Mouse (Mus musculus) adrenal gland, adult 10 weeks (tissue): ENCODE measurements around the gene Smim5. TPM values are rescaled to one million over a fixed set of nuclear protein-coding genes. Genes with fewer than 3 reads are reported as not detected.

ENCODE experiments used
- polyA plus RNA-seq: library from polyadenylated mRNA; stranded (reverse); fragments of 350-450 nt; fragmentation: Illumina TruSeq; extraction: RNeasy Lipid Tissue Mini Kit (QIAGEN cat#74804); gene quantifications from one replicate; pipeline ENCODE4 v1.2.3, GENCODE M21; 2014; ENCODE audit warnings: low read depth, low replicate concordance

Gene Smim5
- not detected for polyA plus RNA-seq

GRCm38 (mm10) chr11:115899486-115900266 lies at the start of gene Smim5:
Gene Smim5, plus strand, starts transcription at chr11:115899966.

GRCm38 (mm10) chr11:115858354-115858753 lies 41.4 kb upstream of the Smim5 start, which contains the start of gene Myo15b:
Gene Myo15b, plus strand, starts transcription at chr11:115858406.

GRCm38 (mm10) chr11:115911632-115912376 lies 12.0 kb downstream of the Smim5 start, which contains the start of gene Smim6:
Gene Smim6, plus strand, starts transcription at chr11:115912017.

GRCm38 (mm10) chr11:115933108-115933746 lies 33.5 kb downstream of the Smim5 start, which contains the start of the genes Sap30bp and Recql5:
Gene Sap30bp, plus strand, starts transcription at chr11:115933282.
Gene Recql5, minus strand, starts transcription at chr11:115933477.

Other genes starting within 250 kb of the Smim5 start
- gene Grb2, start 191.4 kb upstream of the Smim5 start, polyA plus RNA-seq = 160 TPM
- gene Tmem94, start 134.5 kb upstream of the Smim5 start, polyA plus RNA-seq = 1.3 TPM
- gene Caskin2, start 86.3 kb upstream of the Smim5 start, polyA plus RNA-seq = 1.2 TPM
- gene Tsen54, start 85.2 kb upstream of the Smim5 start, polyA plus RNA-seq = not detected
- gene Llgl2, start 75.9 kb upstream of the Smim5 start, polyA plus RNA-seq = not detected
- gene Myo15b, start 41.6 kb upstream of the Smim5 start, polyA plus RNA-seq = not detected
- not detected for gene Smim6, start 12.1 kb downstream of the Smim5 start, polyA plus RNA-seq
- 8.3 TPM for gene Sap30bp, start 33.3 kb downstream of the Smim5 start, polyA plus RNA-seq
- gene Recql5, start 33.5 kb downstream of the Smim5 start, polyA plus RNA-seq = 3.6 TPM
- not detected for gene Itgb4, start 74.7 kb downstream of the Smim5 start, polyA plus RNA-seq
- not detected for gene Galk1, start 112.8 kb downstream of the Smim5 start, polyA plus RNA-seq
- gene H3f3b, start 128.0 kb downstream of the Smim5 start, polyA plus RNA-seq = 649 TPM
- gene Unk, start 130.4 kb downstream of the Smim5 start, polyA plus RNA-seq = 2.2 TPM
- not detected for gene Unc13d, start 178.0 kb downstream of the Smim5 start, polyA plus RNA-seq
- 20.4 TPM for gene Wbp2, start 187.0 kb downstream of the Smim5 start, polyA plus RNA-seq
- gene Trim47, start 227.2 kb downstream of the Smim5 start, polyA plus RNA-seq = not detected
- gene Trim65, start 231.2 kb downstream of the Smim5 start, polyA plus RNA-seq = 6.2 TPM
- gene Mrpl38, start 238.9 kb downstream of the Smim5 start, polyA plus RNA-seq = 2.7 TPM